Mouse (Mus musculus) lung, postnatal 14 days (tissue): ENCODE measurements around the gene Mdk.

Experiments used
- DNase-seq: peaks from one replicate; pipeline ENCODE4 v3.0.0; 2021

Mdk gene

GRCm38 (mm10) chr2:91906141-91906540 lies 26.0 kb downstream of the Mdk start:
- no peak for DNase-seq

- DNase-seq, result no peak
Measured at GRCm38 (mm10) chr2:91904618-91905307, 27.3 kb downstream of the Mdk start.

- no peak for DNase-seq
Measured at GRCm38 (mm10) chr2:91903171-91903925, 28.7 kb downstream of the Mdk start.

- no peak for DNase-seq
Measured at GRCm38 (mm10) chr2:91902336-91902735, 29.8 kb downstream of the Mdk start.

- DNase-seq, result no peak
Measured at GRCm38 (mm10) chr2:91900431-91900830, 31.7 kb downstream of the Mdk start.

GRCm38 (mm10) chr2:91899141-91899540 lies 33.0 kb downstream of the Mdk start:
- DNase-seq, result no peak

GRCm38 (mm10) chr2:91897968-91898367 lies 34.1 kb downstream of the Mdk start:
- DNase-seq, result no peak

- DNase-seq, result no peak
Measured at GRCm38 (mm10) chr2:91895401-91895800, 36.7 kb downstream of the Mdk start.

GRCm38 (mm10) chr2:91894716-91895115 lies 37.4 kb downstream of the Mdk start:
- no peak for DNase-seq

GRCm38 (mm10) chr2:91884616-91885015 lies 47.5 kb downstream of the Mdk start:
- DNase-seq, result no peak

- no peak for DNase-seq
Measured at GRCm38 (mm10) chr2:91883961-91884360, 48.1 kb downstream of the Mdk start.
